Mouse (Mus musculus) testis, adult 2 months (tissue): ENCODE results near the gene Lrmda. TPM values are rescaled to one million over a fixed set of nuclear protein-coding genes. Genes with fewer than 3 reads are reported as not detected.

Experiments
- H3K27ac ChIP-seq: fragments of 200-500 bp; 2 replicates; pipeline ENCODE4 v1.5.1; 2012; ENCODE audit warnings: low read depth, low read length; ENCODE audit not compliant: control insufficient read depth, insufficient read depth
- H3K27me3 ChIP-seq: fragments of 200-500 bp; 2 replicates; pipeline ENCODE4 v1.6.1; 2012; ENCODE audit warnings: mild to moderate bottlenecking, low read length, moderate library complexity; ENCODE audit not compliant: control insufficient read depth, insufficient read depth
- H3K36me3 ChIP-seq: fragments of 200-500 bp; 2 replicates; pipeline ENCODE4 v1.6.1; 2012; ENCODE audit warnings: mild to moderate bottlenecking, low read length; ENCODE audit not compliant: control insufficient read depth, insufficient read depth
- H3K4me1 ChIP-seq: fragments of 200-500 bp; 2 replicates; pipeline ENCODE4 v1.6.1; 2012; ENCODE audit warnings: low read length; ENCODE audit not compliant: control insufficient read depth, insufficient read depth
- H3K4me3 ChIP-seq: fragments of 200-500 bp; 2 replicates; pipeline ENCODE4 v1.5.1; 2012; ENCODE audit warnings: low read depth, mild to moderate bottlenecking, low read length, moderate library complexity, mixed read lengths; ENCODE audit not compliant: control insufficient read depth
- CTCF ChIP-seq: fragments of 200-500 bp; IDR thresholded peaks from 2 replicates; pipeline ENCODE4 v1.5.1; 2012; ENCODE audit warnings: low read depth, mild to moderate bottlenecking, inconsistent platforms, low read length, moderate library complexity; ENCODE audit not compliant: control insufficient read depth, insufficient read depth, insufficient replicate concordance
- POLR2A ChIP-seq: fragments of 200-500 bp; IDR thresholded peaks from 2 replicates; pipeline ENCODE4 v1.6.1; 2012; ENCODE audit warnings: low read depth, mild to moderate bottlenecking, inconsistent platforms, low read length, moderate library complexity; ENCODE audit not compliant: control insufficient read depth
- polyA plus RNA-seq: library from polyadenylated mRNA; depleted of rRNA; stranded (reverse); fragments of >200 nt; gene quantifications from 2 replicates; pipeline ENCODE4 v1.2.3, GENCODE M21; 2012

Gene Lrmda
- polyA plus RNA-seq, 1 experiment = 2.1 TPM

DNA sequence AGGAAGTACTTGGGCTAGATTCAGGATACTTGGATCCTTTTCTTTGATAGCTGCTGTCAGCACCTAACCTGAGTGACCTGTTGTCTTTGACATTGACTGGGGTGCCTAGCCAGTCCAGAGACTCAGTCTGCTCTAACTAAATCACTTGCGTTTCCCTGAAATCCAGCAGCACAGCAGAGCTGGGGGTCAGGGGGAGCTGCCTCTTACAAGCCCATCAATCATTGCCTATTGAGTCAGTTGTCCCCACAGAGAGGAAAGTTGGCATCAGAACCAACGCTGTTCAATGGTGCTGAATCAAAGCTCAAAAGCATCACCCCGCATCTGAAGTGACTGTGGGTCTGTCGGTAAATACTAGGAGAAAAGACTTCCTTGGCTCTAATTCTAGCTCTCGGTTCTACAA, 725.2 kb downstream of the Lrmda start:
- TF ChIP-seq CTCF = no peak
- TF ChIP-seq POLR2A = no peak
- Histone ChIP-seq H3K27me3 (no peaks in the 10 kb centered on the region), H3K36me3 (no peaks in the 10 kb centered on the region), H3K4me3 (no peak overlapping the region), H3K27ac (no peak overlapping the region), H3K4me1 (no peaks in the 10 kb centered on the region)

DNA sequence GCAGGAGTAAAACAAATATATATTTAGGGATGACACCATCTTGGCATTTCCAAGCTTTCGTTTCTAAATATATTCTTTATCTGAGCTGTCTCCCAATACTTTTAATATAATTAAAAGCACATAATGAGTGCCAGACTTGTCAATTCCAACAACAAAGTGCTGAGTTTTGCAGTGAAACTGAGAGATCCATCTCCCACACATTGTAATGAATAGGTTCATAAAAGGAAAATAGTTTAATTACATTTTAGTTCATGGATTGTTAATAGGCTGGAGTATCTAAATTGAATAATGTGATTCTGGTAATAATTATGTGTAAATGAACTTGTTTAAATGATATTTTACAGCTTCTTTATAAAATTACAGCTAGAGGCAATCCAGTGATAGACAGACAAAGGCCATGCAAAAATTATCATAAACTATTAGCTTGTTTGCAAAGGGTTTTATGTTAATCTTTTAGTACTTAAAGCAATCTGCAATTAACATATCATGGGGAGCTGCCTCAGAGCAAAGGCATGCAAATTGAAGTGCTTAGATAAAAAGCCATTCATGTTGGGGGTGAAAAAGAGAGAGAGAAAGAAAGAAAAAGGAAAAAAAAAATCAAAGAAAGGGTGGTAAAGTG, 725.9 kb downstream of the Lrmda start:
- Histone ChIP-seq H3K4me1 (no peaks in the 10 kb centered on the region), H3K4me3 (no peak overlapping the region), H3K27me3 (no peaks in the 10 kb centered on the region), H3K36me3 (no peaks in the 10 kb centered on the region), H3K27ac (no peak overlapping the region)
- TF ChIP-seq POLR2A = no peak
- TF ChIP-seq CTCF = no peak

DNA sequence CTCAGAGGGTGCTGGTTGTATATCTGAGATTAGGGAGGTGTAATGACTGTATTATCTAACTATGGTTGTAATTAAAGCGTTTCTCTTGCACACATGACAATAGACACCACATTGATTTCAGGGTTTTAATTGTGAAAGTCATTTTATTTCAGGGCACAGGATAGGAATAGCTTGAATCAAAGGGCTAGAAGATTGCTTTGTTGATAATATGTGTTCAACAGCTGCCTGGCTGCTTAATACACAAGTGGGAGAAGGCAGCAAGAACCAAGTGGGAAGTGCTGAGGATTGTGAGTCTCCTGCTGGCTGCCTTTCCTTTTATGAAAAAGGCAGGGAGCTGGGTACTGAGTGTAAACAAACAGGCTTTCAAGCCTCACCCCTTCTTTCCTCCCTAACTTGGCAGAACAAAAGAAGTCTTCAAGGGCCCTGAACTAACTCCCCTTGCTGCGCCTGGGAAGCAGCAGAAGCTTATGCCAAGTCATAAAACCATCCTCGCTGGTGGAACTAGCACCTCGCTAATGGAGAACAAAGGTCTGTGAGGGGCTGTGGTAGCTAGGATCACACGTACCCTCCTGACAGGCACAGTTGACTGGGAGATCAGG, 726.5 kb downstream of the Lrmda start:
- no peaks in the 10 kb centered on the region for H3K4me1 ChIP-seq
- no peak overlapping the region for H3K27ac ChIP-seq
- TF ChIP-seq CTCF (no peak), POLR2A (no peak)
- H3K36me3 ChIP-seq = no peaks in the 10 kb centered on the region
- H3K4me3 ChIP-seq = no peak overlapping the region
- H3K27me3 ChIP-seq = no peaks in the 10 kb centered on the region

DNA sequence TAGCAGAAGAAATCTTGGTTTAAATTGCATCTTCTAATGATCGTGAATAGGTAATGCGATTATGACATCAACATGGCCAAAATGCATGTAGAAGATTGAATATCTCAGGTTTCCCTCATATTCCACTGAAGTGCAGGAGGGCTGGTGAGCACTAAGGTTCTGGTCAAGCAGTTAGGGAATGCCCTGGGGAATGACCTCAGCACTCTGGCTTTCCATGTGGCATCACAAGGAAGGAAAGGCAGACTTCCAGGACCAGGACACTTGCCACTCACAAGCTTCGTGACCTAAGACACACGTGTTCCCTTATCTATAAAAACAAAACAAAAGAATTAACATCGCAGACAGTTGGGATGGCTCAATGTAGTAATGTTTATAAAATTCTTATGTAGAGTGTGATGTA, 728.3 kb downstream of the Lrmda start:
- H3K36me3 ChIP-seq = no peaks in the 10 kb centered on the region
- no peak for TF ChIP-seq POLR2A
- no peak for TF ChIP-seq CTCF
- no peaks in the 10 kb centered on the region for H3K27me3 ChIP-seq
- no peaks in the 10 kb centered on the region for H3K4me1 ChIP-seq
- no peak overlapping the region for H3K27ac ChIP-seq
- H3K4me3 ChIP-seq = no peak overlapping the region

DNA sequence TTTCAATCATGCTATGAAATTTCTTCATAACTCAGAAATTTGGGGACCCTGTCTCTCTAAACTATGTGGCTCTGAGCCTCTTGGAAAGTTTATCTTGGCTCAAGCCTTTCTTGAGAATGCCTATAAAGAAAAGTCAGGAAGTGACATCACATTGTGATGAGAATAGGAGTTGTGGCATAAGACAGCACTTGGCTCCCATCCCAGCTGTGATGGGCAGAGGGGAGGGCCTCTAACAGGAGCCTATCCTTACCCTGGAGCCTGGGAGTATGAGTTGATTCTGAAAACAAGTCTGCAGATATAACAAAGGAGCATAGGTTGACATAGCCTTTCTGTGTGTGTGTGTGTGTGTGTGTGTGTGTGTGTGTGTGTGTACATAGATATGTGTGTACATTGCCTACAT, 730.9 kb downstream of the Lrmda start:
- Histone ChIP-seq H3K27me3 (no peaks in the 10 kb centered on the region), H3K27ac (no peak overlapping the region), H3K4me3 (no peak overlapping the region), H3K4me1 (no peaks in the 10 kb centered on the region), H3K36me3 (no peaks in the 10 kb centered on the region)
- no peak for TF ChIP-seq POLR2A
- no peak for TF ChIP-seq CTCF

DNA sequence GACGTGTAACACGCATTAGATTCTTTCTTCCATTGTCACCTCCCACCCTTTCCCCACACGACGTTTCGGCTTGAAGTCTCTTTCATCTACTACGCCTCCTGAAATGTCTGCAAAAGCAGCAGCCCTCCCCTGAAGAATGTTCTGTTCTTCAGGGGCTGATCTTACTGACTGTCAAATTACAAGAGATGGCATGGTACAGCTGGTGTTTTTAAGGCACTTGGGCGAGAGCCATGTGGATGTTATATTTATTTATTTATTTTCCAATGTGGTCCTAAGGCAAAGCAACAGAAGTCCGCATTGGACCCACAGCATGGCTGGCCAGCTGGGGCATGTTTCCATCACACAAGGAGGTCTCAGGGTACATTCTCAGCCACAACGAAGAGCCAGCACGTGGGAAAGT, 731.8 kb downstream of the Lrmda start:
- Histone ChIP-seq H3K36me3 (no peaks in the 10 kb centered on the region), H3K4me1 (no peaks in the 10 kb centered on the region), H3K4me3 (no peak overlapping the region), H3K27ac (no peak overlapping the region), H3K27me3 (no peaks in the 10 kb centered on the region)
- TF ChIP-seq POLR2A (no peak), CTCF (no peak)

DNA sequence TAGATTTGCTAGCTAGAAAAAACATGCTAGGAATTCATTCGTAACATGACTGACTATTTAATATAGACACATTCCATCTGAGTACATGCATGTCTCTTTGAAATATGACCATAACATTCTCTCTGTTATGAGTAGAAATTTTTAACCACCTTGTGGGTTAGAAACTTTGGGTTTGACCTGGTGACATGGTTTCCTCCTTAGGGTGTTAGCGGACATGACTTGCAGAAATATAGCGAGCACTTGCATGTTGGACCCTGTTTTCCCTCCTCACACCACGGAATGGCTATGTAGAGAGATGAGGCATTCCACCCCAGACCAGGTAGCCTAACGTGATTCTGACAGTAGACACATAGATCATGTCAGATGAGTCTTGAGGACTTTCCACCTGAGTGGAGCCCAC, 735.1 kb downstream of the Lrmda start:
- Histone ChIP-seq H3K27ac (no peak overlapping the region), H3K27me3 (no peaks in the 10 kb centered on the region), H3K4me3 (no peak overlapping the region), H3K36me3 (no peaks in the 10 kb centered on the region), H3K4me1 (no peaks in the 10 kb centered on the region)
- TF ChIP-seq POLR2A (no peak), CTCF (no peak)
